Mouse (Mus musculus) midbrain, embryonic 14.5 days (tissue): ENCODE data around the gene Sephs2. TPM values are rescaled to one million over a fixed set of nuclear protein-coding genes. Genes with fewer than 3 reads are reported as not detected.

ENCODE experiments used
- ATAC-seq: fragments of 200-750 bp; cut with Nextera tagmentation; 2 replicates; pipeline ENCODE4 v1.8.0; 2017; ENCODE audit warnings: moderate number of reproducible peaks, moderate library complexity; ENCODE audit not compliant: low FRiP score, low TSS enrichment
- DNase-seq: peaks from one replicate; pipeline ENCODE4 v3.0.0-alpha.2; 2015
- H3K27ac ChIP-seq: fragments of 300-500 bp; sonication (generic); replicated peaks from 2 replicates; pipeline ENCODE4 v1.5.1; 2014; ENCODE audit warnings: mild to moderate bottlenecking, low read depth, low read length, moderate library complexity
- H3K27me3 ChIP-seq: fragments of 300-500 bp; sonication (generic); 2 replicates; pipeline ENCODE4 v1.6.1; 2014; ENCODE audit warnings: low read length, control low read depth, mixed read lengths; ENCODE audit not compliant: control insufficient read depth, insufficient read depth
- H3K36me3 ChIP-seq: fragments of 300-500 bp; sonication (generic); 2 replicates; pipeline ENCODE4 v1.6.1; 2014; ENCODE audit warnings: low read length, control low read depth; ENCODE audit not compliant: control insufficient read depth, insufficient read depth
- H3K4me1 ChIP-seq: fragments of 300-500 bp; sonication (generic); 2 replicates; pipeline ENCODE4 v1.6.1; 2014; ENCODE audit warnings: mild to moderate bottlenecking, antibody characterized with exemption, low read length, control low read depth; ENCODE audit not compliant: control insufficient read depth, insufficient read depth
- H3K4me2 ChIP-seq: fragments of 300-500 bp; sonication (generic); 2 replicates; pipeline ENCODE4 v1.6.1; 2014; ENCODE audit warnings: mild to moderate bottlenecking, low read length, moderate library complexity
- H3K4me3 ChIP-seq: fragments of 300-500 bp; sonication (generic); replicated peaks from 2 replicates; pipeline ENCODE4 v1.5.1; 2014; ENCODE audit warnings: low read depth, low read length
- H3K9ac ChIP-seq: fragments of 300-500 bp; sonication (generic); replicated peaks from 2 replicates; pipeline ENCODE4 v1.6.1; 2014; ENCODE audit warnings: mild to moderate bottlenecking, low read length, moderate library complexity
- H3K9me3 ChIP-seq: fragments of 300-500 bp; sonication (generic); 2 replicates; pipeline ENCODE4 v1.6.1; 2016; ENCODE audit warnings: low read length, control low read depth, mixed read lengths; ENCODE audit not compliant: control insufficient read depth
- WGBS: fragments of 180-500 bp; shearing (Covaris S2); extraction: QIAGEN DNeasy Blood & Tissue Kit; methylation state at CpG from one replicate; pipeline ENCODE4 v1.1.7; 2014; 5-methylcytosine and 5-hydroxymethylcytosine counted together
- polyA plus RNA-seq: library from polyadenylated mRNA; unstranded; fragments of >200 nt; fragmentation: Nextera tagmentation; extraction: Ambion mirVana; gene quantifications from 2 replicates; pipeline ENCODE4 v1.2.1, GENCODE M21; 2014

Gene Sephs2
- polyA plus RNA-seq, 1 experiment from 2014 or later: 78.4 TPM

DNA sequence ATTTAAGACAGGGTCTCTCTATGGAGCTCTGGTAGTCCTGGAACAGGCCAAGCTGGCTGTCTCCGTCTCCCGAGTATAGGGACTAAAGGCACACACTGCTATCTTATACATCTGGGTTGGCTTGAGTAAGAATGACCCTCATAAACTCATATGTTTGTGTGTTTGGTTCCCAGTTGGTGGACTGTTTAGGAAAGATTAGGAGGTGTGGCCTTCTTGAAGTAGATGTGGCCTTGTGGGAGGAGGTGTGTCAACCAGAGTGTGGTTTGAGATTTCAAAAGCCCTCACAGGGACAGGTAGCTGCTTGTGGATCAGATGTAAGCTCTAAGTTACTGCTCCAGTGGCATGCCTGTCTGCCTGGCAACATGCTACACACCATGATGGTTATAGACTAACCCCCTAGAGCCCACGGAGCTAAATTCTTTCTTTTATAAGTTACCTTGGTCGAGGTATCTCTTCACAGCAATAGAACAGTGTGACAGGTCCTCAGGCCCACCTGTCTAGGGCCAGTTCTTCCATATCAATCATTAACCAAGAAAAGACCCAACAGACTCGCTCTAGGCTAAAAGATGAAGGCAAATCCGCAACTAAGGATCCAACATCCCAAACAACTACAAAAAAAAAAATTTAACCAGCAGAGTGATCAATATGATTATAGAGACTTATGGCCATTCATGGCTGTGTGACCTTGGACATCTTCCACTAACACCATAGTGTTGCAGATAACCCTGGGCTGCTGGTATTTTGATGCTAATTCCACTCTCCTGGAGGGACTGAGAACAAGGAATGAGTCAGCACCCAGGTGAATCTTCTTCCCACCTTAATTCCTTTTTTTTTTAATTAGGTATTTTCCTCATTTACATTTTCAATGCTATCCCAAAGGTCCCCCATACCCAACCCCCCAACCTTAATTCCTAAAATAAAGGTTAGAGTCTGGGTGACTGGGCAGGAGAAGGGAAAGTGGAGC is 50.1 kb downstream of the Sephs2 start:
- Histone ChIP-seq H3K4me3 (no peak overlapping the region), H3K9me3 (no peaks in the 10 kb centered on the region), H3K27me3 (no peaks in the 10 kb centered on the region), H3K4me1 (no peaks in the 10 kb centered on the region), H3K27ac (no peak overlapping the region), H3K9ac (no peak overlapping the region), H3K36me3 (no peaks in the 10 kb centered on the region), H3K4me2 (no peak overlapping the region)
- ATAC-seq (no peak), DNase-seq (no peak)
- 86% methylated on average over 6 of the region's 6 CpGs for WGBS

DNA sequence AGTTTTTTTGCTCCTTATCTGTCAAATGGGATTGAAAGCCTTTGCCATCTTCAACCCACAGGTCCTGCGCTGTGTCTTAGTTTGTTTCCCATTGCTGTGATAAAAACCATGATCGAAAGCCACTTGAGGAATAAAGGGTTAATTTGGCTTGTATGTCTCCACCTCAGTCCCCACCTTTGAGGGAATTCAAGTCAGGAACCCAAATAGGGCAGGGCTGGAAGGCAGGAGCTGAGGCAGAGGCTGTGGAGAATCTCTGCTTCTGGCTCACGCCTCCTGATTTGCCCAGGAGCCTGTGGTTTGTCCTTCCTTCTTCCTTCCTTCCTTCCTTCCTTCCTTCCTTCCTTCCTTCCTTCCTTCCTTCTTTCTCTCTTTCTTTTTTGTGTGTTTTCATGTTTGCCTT is 50.7 kb downstream of the Sephs2 start:
- Histone ChIP-seq H3K4me3 (no peak overlapping the region), H3K27me3 (no peaks in the 10 kb centered on the region), H3K4me2 (no peak overlapping the region), H3K4me1 (no peaks in the 10 kb centered on the region), H3K36me3 (no peaks in the 10 kb centered on the region), H3K9ac (no peak overlapping the region), H3K27ac (no peak overlapping the region), H3K9me3 (no peaks in the 10 kb centered on the region)
- WGBS: 99% methylated on average over 3 of the region's 3 CpGs
- no peak for ATAC-seq
- DNase-seq: no peak

Other genes with a start within 250 kb of the Sephs2 start
- gene Maz, start 247.0 kb downstream of the Sephs2 start, polyA plus RNA-seq: 68.3 and 80.8 TPM in 2 replicates
- gene Kif22, start 231.6 kb downstream of the Sephs2 start, polyA plus RNA-seq: 18.9 and 30.2 TPM in 2 replicates
- not detected in 2 replicates for gene Zg16, start 186.7 kb downstream of the Sephs2 start, polyA plus RNA-seq
- gene AI467606, start 182.7 kb downstream of the Sephs2 start, polyA plus RNA-seq: 0.84 and 2.2 TPM in 2 replicates
- 0.11 and 0.67 TPM in 2 replicates for gene Qprt, start 151.8 kb downstream of the Sephs2 start, polyA plus RNA-seq
- not detected in 2 replicates for gene Spn, start 136.2 kb downstream of the Sephs2 start, polyA plus RNA-seq
- 59.5 and 81.1 TPM in 2 replicates for gene Cd2bp2, start 78.0 kb downstream of the Sephs2 start, polyA plus RNA-seq
- gene Tbc1d10b, start 65.6 kb downstream of the Sephs2 start, polyA plus RNA-seq: 24.6 and 27.6 TPM in 2 replicates
- gene Mylpf, start 65.2 kb downstream of the Sephs2 start, polyA plus RNA-seq: 4.3 and 4.5 TPM in 2 replicates
- 31.9 and 39.7 TPM in 2 replicates for gene Zfp553, start 41.0 kb downstream of the Sephs2 start, polyA plus RNA-seq
- 11.6 and 13.6 TPM in 2 replicates for gene Sept1, start 40.9 kb downstream of the Sephs2 start, polyA plus RNA-seq
- 55.2 and 71.2 TPM in 2 replicates for gene Zfp771, start 29.8 kb downstream of the Sephs2 start, polyA plus RNA-seq
- 125 and 134 TPM in 2 replicates for gene Dctpp1, start 13.3 kb downstream of the Sephs2 start, polyA plus RNA-seq
- gene Itgal, start 22.2 kb upstream of the Sephs2 start, polyA plus RNA-seq: 0.22 and 0.39 TPM in 2 replicates
- 5.1 and 12.9 TPM in 2 replicates for gene Zfp768, start 71.5 kb upstream of the Sephs2 start, polyA plus RNA-seq
- 7.0 and 7.7 TPM in 2 replicates for gene Zfp747, start 102.0 kb upstream of the Sephs2 start, polyA plus RNA-seq
- 5.3 and 6.9 TPM in 2 replicates for gene 9130019O22Rik, start 113.1 kb upstream of the Sephs2 start, polyA plus RNA-seq
- 5.5 and 6.2 TPM in 2 replicates for gene E430018J23Rik, start 119.6 kb upstream of the Sephs2 start, polyA plus RNA-seq
- 4.6 and 5.7 TPM in 2 replicates for gene Zfp764, start 132.8 kb upstream of the Sephs2 start, polyA plus RNA-seq
- gene Zfp688, start 148.0 kb upstream of the Sephs2 start, polyA plus RNA-seq: 31.9 and 33.9 TPM in 2 replicates
- 16.1 and 16.6 TPM in 2 replicates for gene Zfp689, start 175.1 kb upstream of the Sephs2 start, polyA plus RNA-seq
- 41.8 and 44.3 TPM in 2 replicates for gene Prr14, start 185.6 kb upstream of the Sephs2 start, polyA plus RNA-seq
- gene Fbrs, start 205.1 kb upstream of the Sephs2 start, polyA plus RNA-seq: 14.9 and 17.8 TPM in 2 replicates
- 46.1 and 64.3 TPM in 2 replicates for gene Srcap, start 237.9 kb upstream of the Sephs2 start, polyA plus RNA-seq
- gene Gm42715, start 245.5 kb upstream of the Sephs2 start, polyA plus RNA-seq: 18.8 and 20.8 TPM in 2 replicates